Mouse (Mus musculus) heart, postnatal 0 days (tissue): ENCODE results near the gene Myo9b. TPM values are rescaled to one million over a fixed set of nuclear protein-coding genes. Genes with fewer than 3 reads are reported as not detected.
A peak's percentile ranks its signal among the peaks of the same experiment; 100 is the strongest.

Experiments
- ATAC-seq: fragments of 200-750 bp; cut with Nextera tagmentation; 2 replicates; pipeline ENCODE4 v1.8.0; 2017; ENCODE audit warnings: low read depth, moderate number of reproducible peaks, moderate library complexity; ENCODE audit not compliant: insufficient read depth
- DNase-seq: peaks from one replicate; pipeline ENCODE4 v3.0.0-alpha.2; 2016; ENCODE audit warnings: low spot score
- H3K27ac ChIP-seq: fragments of 300-500 bp; sonication (generic); 2 replicates; pipeline ENCODE4 v1.5.1; 2014; ENCODE audit warnings: low read depth, mild to moderate bottlenecking
- H3K27me3 ChIP-seq: fragments of 300-500 bp; sonication (generic); 2 replicates; pipeline ENCODE4 v1.6.1; 2014; ENCODE audit warnings: low read length, mixed read lengths; ENCODE audit not compliant: control insufficient read depth, insufficient read depth
- H3K36me3 ChIP-seq: fragments of 300-500 bp; sonication (generic); replicated peaks from 2 replicates; pipeline ENCODE4 v1.6.1; 2014; ENCODE audit warnings: low read length, mixed read lengths; ENCODE audit not compliant: control insufficient read depth, insufficient read depth
- H3K4me1 ChIP-seq: fragments of 300-500 bp; sonication (generic); 2 replicates; pipeline ENCODE4 v1.6.1; 2014; ENCODE audit warnings: antibody characterized with exemption; ENCODE audit not compliant: control insufficient read depth, insufficient read depth
- H3K4me2 ChIP-seq: fragments of 300-500 bp; sonication (generic); 2 replicates; pipeline ENCODE4 v1.6.1; 2014; ENCODE audit warnings: low read depth, mild to moderate bottlenecking, low read length, moderate library complexity
- H3K4me3 ChIP-seq: fragments of 300-500 bp; sonication (generic); 2 replicates; pipeline ENCODE4 v1.5.1; 2014; ENCODE audit warnings: low read depth, low read length
- H3K9ac ChIP-seq: fragments of 300-500 bp; sonication (generic); replicated peaks from 2 replicates; pipeline ENCODE4 v1.6.1; 2014; ENCODE audit warnings: low read depth, low read length, mixed read lengths
- H3K9me3 ChIP-seq: fragments of 300-500 bp; sonication (generic); replicated peaks from 2 replicates; pipeline ENCODE4 v1.6.1; 2016; ENCODE audit warnings: low read length; ENCODE audit not compliant: control insufficient read depth
- CTCF ChIP-seq: IDR thresholded peaks from 2 replicates; pipeline ENCODE4 v1.5.1; 2016; ENCODE audit warnings: antibody characterized with exemption, control low read depth, low read depth
- EP300 ChIP-seq: IDR thresholded peaks from 2 replicates; pipeline ENCODE4 v1.6.1; 2016; ENCODE audit warnings: antibody characterized with exemption, low read depth
- WGBS: fragments of 180-500 bp; shearing (Covaris S2); extraction: QIAGEN DNeasy Blood & Tissue Kit; methylation state at CpG from one replicate; pipeline ENCODE4 v1.1.7; 2014; 5-methylcytosine and 5-hydroxymethylcytosine counted together
- polyA plus RNA-seq: library from polyadenylated mRNA; unstranded; fragments of >200 nt; fragmentation: Nextera tagmentation; extraction: Ambion mirVana; gene quantifications from 2 replicates; pipeline ENCODE4 v1.2.1, GENCODE M21; 2015
- total RNA-seq: library from RNA; depleted of rRNA; stranded (reverse); fragments of >200 nt; gene quantifications from 2 replicates; pipeline ENCODE4 v1.2.3, GENCODE M21; 2014; ENCODE audit warnings: low replicate concordance

Myo9b gene
- total and polyA plus RNA-seq, 2 experiments from 2014 or later: 7.1 to 35.0 TPM

DNA sequence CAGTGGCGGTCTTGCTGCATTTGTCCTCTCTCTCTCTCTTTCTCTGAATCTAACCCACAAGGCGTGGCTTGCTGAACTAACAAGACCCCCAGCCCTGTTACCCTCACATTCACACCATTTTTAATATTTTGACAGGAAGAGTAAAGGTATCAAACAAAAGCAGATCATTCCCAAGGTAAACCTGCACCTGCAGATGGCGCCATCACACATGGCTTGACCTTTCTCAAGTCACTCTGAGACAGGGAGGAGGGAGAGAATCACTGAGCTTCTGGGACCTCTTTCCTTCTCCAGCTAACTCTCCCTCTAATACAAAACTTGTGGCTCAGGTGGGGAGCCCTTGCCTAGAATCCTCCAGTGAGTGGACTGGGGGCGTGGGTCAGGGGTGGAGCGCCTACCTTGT lies 68.1 kb downstream of the Myo9b start:
- H3K9me3 ChIP-seq: no peaks in the 10 kb centered on the region
- 84% methylated on average over 5 of the region's 5 CpGs for WGBS
- H3K4me3 ChIP-seq: no peak overlapping the region
- DNase-seq (no peak), ATAC-seq (no peak)
- no peaks in the 10 kb centered on the region for H3K27me3 ChIP-seq
- TF ChIP-seq CTCF: peak; percentile 60
- no peak for TF ChIP-seq EP300
- no peak overlapping the region for H3K9ac ChIP-seq
- H3K4me2 ChIP-seq: no peak overlapping the region
- no peak overlapping the region for H3K27ac ChIP-seq
- no peaks in the 10 kb centered on the region for H3K4me1 ChIP-seq
- H3K36me3 ChIP-seq: peaks cover 82% of the 10 kb centered on the region

DNA sequence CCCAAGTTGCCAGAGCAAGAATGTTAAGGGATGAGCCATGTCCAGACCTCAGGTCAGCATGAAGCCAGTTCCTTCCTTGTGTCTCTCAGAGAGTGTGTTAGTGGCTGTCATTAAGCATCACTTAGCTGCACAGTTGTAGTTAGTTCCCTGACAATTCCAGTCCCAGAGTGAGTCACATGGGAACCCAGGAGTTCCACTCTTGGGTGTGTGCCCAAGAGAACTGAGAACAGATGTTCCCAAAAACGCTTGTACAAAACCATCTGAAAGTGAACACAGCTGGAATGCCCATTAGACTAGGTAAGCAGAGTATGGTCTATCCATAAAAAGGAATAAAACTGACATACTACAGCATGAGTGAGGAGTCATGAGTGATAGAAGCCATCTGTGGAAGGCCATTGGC lies 74.1 kb downstream of the Myo9b start:
- DNase-seq (no peak), ATAC-seq (no peak)
- Histone ChIP-seq H3K27ac (no peak overlapping the region), H3K4me1 (no peaks in the 10 kb centered on the region), H3K36me3 (peaks cover 95% of the 10 kb centered on the region), H3K4me2 (no peak overlapping the region), H3K9ac (no peak overlapping the region), H3K4me3 (no peak overlapping the region), H3K9me3 (no peaks in the 10 kb centered on the region), H3K27me3 (no peaks in the 10 kb centered on the region)
- TF ChIP-seq CTCF: no peak
- TF ChIP-seq EP300: no peak
- WGBS: 61% methylated on average over 1 of the region's 1 CpGs

DNA sequence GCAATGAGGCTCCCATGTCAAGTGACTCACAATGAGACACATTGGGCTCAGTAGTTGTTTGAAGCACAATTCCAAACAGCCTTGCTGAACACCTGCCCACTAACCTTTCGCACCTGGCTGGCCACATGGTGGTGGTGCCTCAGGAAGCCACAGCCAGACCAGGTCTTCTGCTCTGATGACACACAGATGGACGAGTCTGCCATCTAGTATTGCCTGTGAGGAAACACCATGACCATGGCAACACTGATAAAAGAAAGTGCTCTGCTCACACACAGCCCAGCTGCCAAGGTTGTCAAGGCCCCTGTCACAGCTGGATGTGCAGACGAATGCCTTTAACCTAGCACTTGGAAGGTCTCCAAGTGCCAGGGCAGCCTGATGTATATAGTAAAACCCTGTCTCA lies 78.6 kb downstream of the Myo9b start:
- DNase-seq (no peak), ATAC-seq (peak; percentile 55)
- Histone ChIP-seq H3K4me2 (no peak overlapping the region), H3K9ac (no peak overlapping the region), H3K9me3 (no peaks in the 10 kb centered on the region), H3K27me3 (no peaks in the 10 kb centered on the region), H3K4me3 (no peak overlapping the region), H3K36me3 (peaks cover 99% of the 10 kb centered on the region), H3K27ac (no peak overlapping the region), H3K4me1 (no peaks in the 10 kb centered on the region)
- 34% methylated on average over 3 of the region's 3 CpGs for WGBS
- TF ChIP-seq CTCF (no peak), EP300 (no peak)

DNA sequence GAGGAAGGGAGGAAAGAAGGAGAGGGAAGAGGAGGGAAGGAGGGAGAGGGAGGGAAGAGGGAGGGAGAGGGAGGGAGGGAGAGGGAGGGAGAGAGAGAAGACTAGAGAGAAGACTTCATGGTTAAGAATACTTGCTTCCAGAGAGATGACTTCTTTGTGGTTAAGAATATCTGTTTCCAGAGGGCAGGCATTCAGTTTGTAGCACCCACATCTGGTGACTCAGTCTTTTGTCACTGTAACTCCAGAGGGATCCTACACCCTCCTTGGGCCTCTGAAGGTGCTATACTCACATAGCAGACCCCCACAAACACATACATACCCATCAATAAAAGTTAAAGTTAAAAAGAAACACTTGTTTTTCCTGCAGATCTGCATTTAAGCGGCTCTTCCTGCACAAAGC lies 79.0 kb downstream of the Myo9b start:
- no peak for ATAC-seq
- peaks cover 99% of the 10 kb centered on the region for H3K36me3 ChIP-seq
- TF ChIP-seq CTCF: no peak
- no peak for TF ChIP-seq EP300

DNA sequence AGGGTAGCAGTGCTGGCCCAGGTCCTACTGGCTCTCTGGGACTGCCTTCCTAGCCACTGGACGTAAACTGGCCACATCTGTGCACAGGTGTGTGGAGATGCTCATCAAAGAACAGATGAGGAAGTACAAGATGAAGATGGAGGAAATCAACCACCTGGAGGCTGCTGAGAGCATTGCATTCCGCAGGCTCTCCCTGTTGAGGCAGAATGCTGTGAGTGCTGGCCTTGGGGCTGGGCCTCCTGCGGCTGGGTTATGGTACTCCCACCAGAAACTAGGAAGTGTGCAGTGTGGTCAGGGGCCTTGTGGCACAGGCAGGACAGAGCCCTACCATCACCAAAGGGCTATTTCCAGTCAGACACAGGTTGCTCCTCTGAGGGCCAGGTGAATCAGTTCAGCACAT lies 85.5 kb downstream of the Myo9b start:
- Histone ChIP-seq H3K9me3 (no peaks in the 10 kb centered on the region), H3K27ac (no peak overlapping the region), H3K36me3 (peaks cover 84% of the 10 kb centered on the region), H3K4me2 (no peak overlapping the region), H3K4me1 (no peaks in the 10 kb centered on the region), H3K27me3 (no peaks in the 10 kb centered on the region), H3K9ac (no peak overlapping the region), H3K4me3 (no peak overlapping the region)
- DNase-seq: no peak
- TF ChIP-seq CTCF: no peak
- TF ChIP-seq EP300: no peak
- no peak for ATAC-seq
- 88% methylated on average over 3 of the region's 3 CpGs for WGBS

More for the DNA sequence above, 79.0 kb downstream of the Myo9b start:
- Histone ChIP-seq H3K4me1 (no peaks in the 10 kb centered on the region), H3K27me3 (no peaks in the 10 kb centered on the region), H3K4me3 (no peak overlapping the region), H3K9me3 (no peaks in the 10 kb centered on the region), H3K4me2 (no peak overlapping the region), H3K9ac (no peak overlapping the region), H3K27ac (no peak overlapping the region)
- DNase-seq: no peak
- 95% methylated on average over 1 of the region's 1 CpGs for WGBS

DNA sequence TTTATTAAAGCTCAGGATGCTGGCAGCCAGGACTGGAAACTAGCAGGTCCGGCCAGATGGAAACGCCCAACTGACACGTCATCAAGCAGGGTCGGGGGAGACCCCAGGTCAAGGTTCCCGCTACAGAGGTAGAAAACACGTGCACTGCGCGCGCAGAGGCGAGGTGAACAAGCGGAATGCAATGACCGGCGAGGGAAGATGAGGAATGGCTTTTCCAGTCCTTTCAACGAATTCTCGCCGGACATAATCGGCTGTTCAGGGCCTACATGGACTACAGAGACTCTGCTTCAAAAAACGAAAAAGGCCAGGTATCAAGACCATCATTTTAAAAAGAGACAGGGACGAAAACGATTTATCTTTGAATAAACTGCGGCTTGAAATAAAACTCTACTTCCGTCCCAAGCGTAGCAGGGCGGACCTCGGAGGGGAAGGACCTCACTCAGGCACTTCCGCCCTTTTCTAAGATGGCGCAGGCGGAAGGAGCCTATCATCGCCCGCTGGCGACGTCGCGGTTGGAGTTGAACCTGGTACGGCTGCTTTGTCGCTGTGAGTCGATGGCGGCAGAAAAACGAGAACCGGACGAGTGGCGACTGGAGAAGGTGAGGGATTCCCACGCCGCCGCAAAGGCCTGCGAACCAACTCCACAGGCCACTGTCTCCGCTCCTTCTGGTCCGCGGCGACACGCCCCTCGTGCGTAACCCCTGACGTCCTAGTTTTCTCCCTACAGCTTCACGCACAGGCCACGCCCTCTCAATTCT lies 94.4 kb downstream of the Myo9b start, which contains the start of gene Use1:
Gene Use1, plus strand, starts transcription at position 78 of the 758 bp plus-strand sequence.
- Histone ChIP-seq H3K9ac (peak within 1 kb of the TSS; percentile 59), H3K36me3 (peaks cover 16% of the 10 kb centered on the region), H3K9me3 (no peaks in the 10 kb centered on the region), H3K4me2 (peak within 1 kb of the TSS; percentile 80), H3K4me1 (peaks cover 21% of the 10 kb centered on the region), H3K4me3 (peak within 1 kb of the TSS; percentile 67), H3K27me3 (no peaks in the 10 kb centered on the region), H3K27ac (peak within 1 kb of the TSS; percentile 85)
- peak; percentile 81 for ATAC-seq
- under 1% methylated on average over 54 of the region's 56 CpGs for WGBS
- peak; percentile 97 for DNase-seq
- TF ChIP-seq CTCF: no peak
- no peak for TF ChIP-seq EP300
